Mouse (Mus musculus): ENCODE results near the gene Lig1.

- TF ChIP-seq CTCF (IDR thresholded peaks at IDR 0.05) (no peak), POLR2A (IDR thresholded peaks at IDR 0.05; ENCODE audit: insufficient read depth, low read depth, low read length) (no peak)
These were observed 34.3 kb downstream of the Lig1 start for GRCm38 (mm10) chr7:13311401-13311800.

Data from heart, adult 2 months (tissue).